Mouse (Mus musculus) mammary gland, adult 2 months (tissue): ENCODE measurements around the gene Mrps27. TPM values are rescaled to one million over a fixed set of nuclear protein-coding genes. Genes with fewer than 3 reads are reported as not detected.

Experiments
- polyA plus RNA-seq: library from polyadenylated mRNA; depleted of rRNA; stranded (reverse); fragments of >200 nt; gene quantifications from 2 replicates; pipeline ENCODE4 v1.2.3, GENCODE M21; 2012; ENCODE audit warnings: low replicate concordance; rRNA removed

Mrps27 gene
- 12.0 and 20.3 TPM in 2 replicates for polyA plus RNA-seq

DNA sequence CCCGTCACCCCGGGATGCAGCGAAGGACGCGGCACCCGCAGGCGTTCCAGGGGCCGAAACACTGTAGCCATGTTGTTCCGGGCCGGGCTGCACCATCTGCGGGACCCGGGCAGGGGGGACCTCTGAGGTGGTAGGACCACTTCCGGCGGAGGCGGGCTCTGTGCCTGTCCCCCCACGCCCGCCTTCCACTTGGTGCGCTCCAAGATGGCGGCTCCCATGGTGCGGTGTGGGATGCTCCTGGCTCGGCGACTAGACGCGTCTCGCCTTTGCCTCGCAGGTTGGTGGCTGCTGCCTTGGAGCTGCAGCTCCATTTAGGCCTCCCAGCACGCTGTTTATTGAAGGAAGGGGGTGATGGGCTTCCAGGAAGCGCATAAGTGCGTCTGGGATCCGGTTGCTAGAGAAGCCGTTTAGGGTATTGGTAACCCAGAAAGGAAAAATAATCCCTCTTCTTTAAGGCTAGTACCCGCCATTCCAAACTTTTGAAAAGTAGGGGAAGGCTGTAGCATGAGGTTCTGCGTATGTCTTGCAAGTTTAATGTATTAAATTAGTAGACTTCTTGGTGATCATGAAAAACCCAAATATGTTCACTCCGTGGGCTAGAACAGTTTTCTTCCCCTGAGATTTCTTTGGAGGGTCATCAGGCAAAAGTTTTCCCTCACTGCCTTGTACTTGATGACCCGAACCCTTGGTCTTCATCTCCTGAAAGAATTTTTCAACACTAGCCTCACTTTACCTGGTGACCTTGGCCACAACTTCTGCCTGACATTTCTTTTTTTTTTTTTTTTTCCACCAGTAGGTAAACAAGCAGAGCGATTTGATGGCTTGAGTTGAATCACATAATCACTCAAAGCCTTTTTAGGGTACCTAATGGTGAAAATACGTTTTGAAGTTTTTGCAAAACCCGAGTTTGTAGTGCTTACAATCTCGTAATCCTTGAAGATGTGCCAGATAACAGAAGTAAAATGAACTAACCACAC is at the start of gene Mrps27, which contains the start of gene Ptcd2:
TSS of gene Mrps27 (plus strand) at position 188 of the 977 bp plus-strand sequence.
TSS of gene Ptcd2 (minus strand) at position 107 of the 977 bp plus-strand sequence.

Other genes starting within 250 kb of the Mrps27 start
- 4.2 and 5.0 TPM in 2 replicates for gene Zfp366, start 160.0 kb upstream of the Mrps27 start, polyA plus RNA-seq
- 13.4 and 16.7 TPM in 2 replicates for gene Ptcd2, start 81 bp upstream of the Mrps27 start, polyA plus RNA-seq
- gene Map1b, start 171.8 kb downstream of the Mrps27 start, polyA plus RNA-seq = 1.6 and 1.9 TPM in 2 replicates